Mouse (Mus musculus): Measurements from ENCODE around the gene Agap3.
A peak's percentile ranks its signal among the peaks of the same experiment; 100 is the strongest.

Agap3 gene

GRCm38 (mm10) chr5:24452030-24452690 lies at the start of gene Agap3:
TSS of gene Agap3 (plus strand) at chr5:24452177.
- no peak for DNase-seq (ENCODE audit: low read depth, low spot score)

- no peak for DNase-seq (ENCODE audit: low read depth, low spot score)
Measured at GRCm38 (mm10) chr5:24404594-24405360, 47.2 kb upstream of the Agap3 start.

- no peak for DNase-seq (ENCODE audit: low read depth, low spot score)
Measured at GRCm38 (mm10) chr5:24405389-24405876, 46.5 kb upstream of the Agap3 start.

GRCm38 (mm10) chr5:24408651-24409050 lies 43.3 kb upstream of the Agap3 start:
- DNase-seq (ENCODE audit: low read depth, low spot score): no peak

GRCm38 (mm10) chr5:24409466-24409865 lies 42.5 kb upstream of the Agap3 start:
- DNase-seq (ENCODE audit: low read depth, low spot score): no peak

GRCm38 (mm10) chr5:24412063-24412462 lies 39.9 kb upstream of the Agap3 start:
- DNase-seq (ENCODE audit: low read depth, low spot score): no peak

- DNase-seq (ENCODE audit: low read depth, low spot score): no peak
Measured at GRCm38 (mm10) chr5:24413042-24413693, 38.8 kb upstream of the Agap3 start, which contains the start of gene Asic3. TSS of gene Asic3 (plus strand) at chr5:24413392.

- DNase-seq (ENCODE audit: low read depth, low spot score): no peak
Measured at GRCm38 (mm10) chr5:24413938-24414337, 38.0 kb upstream of the Agap3 start.

GRCm38 (mm10) chr5:24416222-24416736 lies 35.7 kb upstream of the Agap3 start:
- DNase-seq (ENCODE audit: low read depth, low spot score): no peak

GRCm38 (mm10) chr5:24417587-24417986 lies 34.4 kb upstream of the Agap3 start:
- DNase-seq (ENCODE audit: low read depth, low spot score): no peak

- no peak for DNase-seq (ENCODE audit: low read depth, low spot score)
Measured at GRCm38 (mm10) chr5:24420381-24420780, 31.6 kb upstream of the Agap3 start.

- DNase-seq (ENCODE audit: low read depth, low spot score): peak; percentile 100
Measured at GRCm38 (mm10) chr5:24423129-24424003, 28.6 kb upstream of the Agap3 start, which contains the start of the genes Cdk5 and Slc4a2. TSS of gene Cdk5 (minus strand) at chr5:24423530. TSS of gene Slc4a2 (plus strand) at chr5:24423837.

- DNase-seq (ENCODE audit: low read depth, low spot score): no peak
Measured at GRCm38 (mm10) chr5:24424004-24424781, 27.8 kb upstream of the Agap3 start.

- peak; percentile 70 for DNase-seq (ENCODE audit: low read depth, low spot score)
Measured at GRCm38 (mm10) chr5:24424861-24425411, 27.0 kb upstream of the Agap3 start.

GRCm38 (mm10) chr5:24425421-24426036 lies 26.4 kb upstream of the Agap3 start:
- DNase-seq (ENCODE audit: low read depth, low spot score): no peak

GRCm38 (mm10) chr5:24426037-24426432 lies 25.9 kb upstream of the Agap3 start:
- no peak for DNase-seq (ENCODE audit: low read depth, low spot score)

GRCm38 (mm10) chr5:24426556-24427284 lies 25.3 kb upstream of the Agap3 start:
- no peak for DNase-seq (ENCODE audit: low read depth, low spot score)

- DNase-seq (ENCODE audit: low read depth, low spot score): no peak
Measured at GRCm38 (mm10) chr5:24427285-24427633, 24.7 kb upstream of the Agap3 start.

- no peak for DNase-seq (ENCODE audit: low read depth, low spot score)
Measured at GRCm38 (mm10) chr5:24427981-24428402, 24.0 kb upstream of the Agap3 start.

Data from brain, embryonic 18.5 days (tissue).